Mouse (Mus musculus) kidney, postnatal 25 days (tissue): ENCODE measurements around the gene Hck.
A peak's percentile ranks its signal among the peaks of the same experiment; 100 is the strongest.

ENCODE experiments used
- DNase-seq, 2 experiments: peaks; one replicate each; pipeline ENCODE4 v3.0.0; 2021; ENCODE audit warnings: mixed read lengths in 2 of 2

Hck gene

DNA sequence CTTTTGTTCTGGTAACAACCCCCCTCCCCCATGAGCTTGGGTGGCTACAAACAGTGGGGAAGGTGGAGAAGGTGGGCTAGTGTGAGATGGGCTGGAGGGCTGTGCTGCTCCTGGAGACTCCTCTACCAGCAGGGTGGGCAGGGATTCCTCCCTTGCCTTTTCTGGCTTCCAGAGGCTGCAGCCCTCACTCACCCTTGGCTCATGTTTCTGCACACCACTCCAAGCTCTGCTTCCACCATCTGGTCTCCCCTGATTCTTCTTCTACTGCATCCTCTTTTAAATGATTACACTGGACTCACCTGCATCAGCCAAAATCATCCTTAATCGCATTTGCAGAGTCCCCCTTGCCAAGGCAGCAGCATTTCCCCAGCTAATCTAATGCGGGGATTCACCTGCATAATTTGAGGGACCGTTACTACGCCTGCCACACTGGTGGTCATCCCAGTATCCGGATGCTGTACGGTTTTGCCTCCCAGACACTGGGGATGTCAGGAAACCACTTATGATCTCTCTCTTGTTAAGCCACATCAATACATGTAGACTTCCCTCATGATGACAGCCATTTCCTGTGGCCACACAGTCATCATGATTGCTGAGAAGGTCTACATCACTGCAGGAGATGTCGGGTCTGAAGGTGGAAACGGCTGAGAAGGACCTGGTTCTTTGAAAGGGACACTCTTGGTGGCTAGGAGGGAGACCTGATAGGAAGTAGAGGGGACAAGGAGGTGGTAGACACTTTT is 43.8 kb downstream of the Hck start:
- DNase-seq, result no peak

- no peak for DNase-seq
These were observed 44.8 kb downstream of the Hck start for GRCm38 (mm10) chr2:153153033-153153450.

- no peak for DNase-seq
These were observed 49.0 kb downstream of the Hck start for GRCm38 (mm10) chr2:153157270-153157669.

- DNase-seq, result no peak
These were observed 51.9 kb downstream of the Hck start for GRCm38 (mm10) chr2:153160133-153160532.

GRCm38 (mm10) chr2:153160844-153161683 is 52.8 kb downstream of the Hck start, which contains the start of gene Tm9sf4:
Tm9sf4 (plus strand) TSS chr2:153161303.
- DNase-seq, result peak; percentile 93 to 96

- DNase-seq, result no peak
These were observed 53.4 kb downstream of the Hck start for GRCm38 (mm10) chr2:153161684-153162080.

- no peak for DNase-seq
These were observed 58.9 kb downstream of the Hck start for GRCm38 (mm10) chr2:153167136-153167535.

- peak in 1 of 2 experiments; percentile 50 for DNase-seq
These were observed 60.0 kb downstream of the Hck start for GRCm38 (mm10) chr2:153168134-153168820.

DNA sequence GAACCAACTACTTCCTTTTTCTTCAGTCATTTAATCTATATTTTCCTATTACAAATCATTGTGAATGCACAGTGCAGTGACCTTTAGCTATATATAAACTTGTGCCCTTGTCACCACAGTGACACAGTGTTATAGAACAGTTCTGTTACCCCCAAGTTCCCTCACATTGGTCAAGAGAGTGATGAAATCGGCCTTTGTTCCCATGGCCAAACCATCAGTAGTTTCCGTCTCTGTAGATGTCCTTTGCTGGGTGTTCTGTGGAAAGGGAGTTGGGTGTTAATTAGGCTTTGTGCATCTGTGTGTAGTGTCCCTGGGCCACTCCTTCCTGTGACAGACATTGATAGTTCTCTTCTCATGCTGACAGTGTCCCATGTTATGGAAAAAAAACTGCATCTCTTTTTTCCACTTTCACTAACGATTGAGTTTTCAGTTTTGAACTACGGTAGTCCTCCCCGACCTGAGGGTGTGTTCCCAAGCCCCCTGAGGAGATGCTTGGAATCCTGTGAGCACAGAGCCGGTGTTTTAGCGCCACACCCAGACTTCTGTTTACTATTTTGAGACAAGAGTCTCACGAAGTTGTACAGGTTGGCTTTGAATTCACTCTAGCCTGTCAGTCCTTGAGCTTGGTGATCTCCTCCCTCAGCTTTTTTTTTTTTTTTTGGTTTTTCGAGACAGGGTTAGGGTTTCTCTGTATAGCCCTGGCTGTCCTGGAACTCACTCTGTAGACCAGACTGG is 62.4 kb downstream of the Hck start:
- DNase-seq, result no peak

- no peak for DNase-seq
These were observed 63.7 kb downstream of the Hck start for GRCm38 (mm10) chr2:153171966-153172365.

DNA sequence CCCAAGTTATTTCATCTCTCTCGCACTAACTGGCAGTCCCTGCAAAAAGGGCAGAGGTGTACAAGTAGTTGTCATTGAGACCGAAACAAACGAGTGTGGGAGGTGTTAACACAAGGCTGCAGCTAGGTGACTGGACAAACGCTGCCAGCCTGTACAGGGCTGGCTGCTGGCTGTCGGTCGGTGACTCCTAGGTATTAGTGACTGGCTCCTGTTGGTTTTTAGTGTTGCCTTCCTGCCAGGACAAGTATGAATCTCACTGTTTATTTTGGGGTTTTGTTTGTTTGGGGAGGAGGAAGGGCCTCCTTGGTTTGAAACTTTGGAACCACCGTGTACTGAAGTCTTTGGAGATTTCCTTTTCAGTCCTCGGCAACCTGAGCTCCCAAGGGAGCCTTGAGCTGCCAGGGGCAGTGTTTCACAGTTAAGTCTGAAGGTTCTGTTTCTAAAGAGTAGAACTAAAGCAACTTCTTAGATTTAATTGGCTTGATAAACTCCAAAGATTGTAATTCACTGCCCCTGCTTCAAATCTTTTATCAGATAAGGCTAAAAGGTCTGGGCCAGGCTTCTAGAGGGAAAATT is 67.8 kb downstream of the Hck start:
- DNase-seq, result no peak

DNA sequence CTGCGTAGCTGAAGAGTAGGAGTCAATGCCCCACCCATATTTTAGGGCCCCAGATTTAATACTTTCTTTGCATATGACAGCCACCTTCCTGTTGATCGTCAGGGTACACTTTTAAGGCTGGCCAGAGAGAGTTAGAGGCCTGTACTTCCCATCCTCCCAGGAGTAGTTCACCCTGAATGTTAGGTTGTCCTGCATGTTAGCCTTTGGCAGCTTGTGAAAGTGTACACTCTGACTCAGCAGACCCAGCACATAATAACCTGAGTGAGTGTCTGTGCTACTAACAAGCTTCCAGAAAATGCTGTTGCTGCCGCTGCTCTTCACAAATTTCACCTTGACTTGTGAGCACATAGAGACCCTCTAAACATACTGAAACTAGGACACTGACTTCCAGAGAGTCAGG is 68.9 kb downstream of the Hck start:
- no peak for DNase-seq

- peak; percentile 43 to 61 for DNase-seq
These were observed 71.0 kb downstream of the Hck start for GRCm38 (mm10) chr2:153179126-153179860.

DNA sequence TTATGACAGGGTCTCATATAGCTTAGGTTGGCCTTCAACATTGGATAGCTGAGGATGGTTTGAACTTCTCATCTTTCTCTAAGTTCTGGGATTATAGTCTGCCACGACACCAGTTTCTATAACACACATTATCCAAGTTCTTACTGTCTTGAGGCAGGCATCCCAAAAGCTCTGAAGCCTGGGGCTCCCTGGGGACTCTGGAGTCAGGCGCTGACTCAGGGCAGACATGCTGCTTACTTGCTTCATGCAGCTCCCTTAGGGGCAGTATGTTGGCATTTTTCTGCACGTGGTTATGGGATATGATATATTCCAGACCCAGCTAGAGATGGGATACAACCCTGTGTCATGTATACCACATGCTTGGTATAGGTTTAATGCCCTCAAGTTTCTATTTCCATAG is 71.7 kb downstream of the Hck start:
- no peak for DNase-seq

DNA sequence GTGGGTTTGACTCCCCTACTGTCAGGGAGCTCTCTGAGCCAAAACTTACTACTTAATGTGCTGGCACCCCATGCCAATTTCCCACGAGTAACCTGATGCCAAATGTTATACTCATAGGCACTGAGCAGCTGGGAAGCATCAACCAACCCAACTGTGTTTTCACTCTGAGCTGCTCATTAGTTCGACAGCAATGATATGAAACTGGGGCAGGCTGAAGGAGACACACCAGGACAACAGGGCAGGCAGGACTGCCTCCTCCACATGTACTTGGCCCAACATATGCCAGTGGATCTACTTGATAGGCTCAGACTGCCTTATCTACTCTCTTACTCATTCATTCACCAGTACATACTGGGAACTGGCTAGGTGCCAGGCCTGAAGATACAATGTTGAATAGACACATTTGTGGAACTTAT is 77.9 kb downstream of the Hck start:
- peak in 1 of 2 experiments; percentile 22 for DNase-seq

DNA sequence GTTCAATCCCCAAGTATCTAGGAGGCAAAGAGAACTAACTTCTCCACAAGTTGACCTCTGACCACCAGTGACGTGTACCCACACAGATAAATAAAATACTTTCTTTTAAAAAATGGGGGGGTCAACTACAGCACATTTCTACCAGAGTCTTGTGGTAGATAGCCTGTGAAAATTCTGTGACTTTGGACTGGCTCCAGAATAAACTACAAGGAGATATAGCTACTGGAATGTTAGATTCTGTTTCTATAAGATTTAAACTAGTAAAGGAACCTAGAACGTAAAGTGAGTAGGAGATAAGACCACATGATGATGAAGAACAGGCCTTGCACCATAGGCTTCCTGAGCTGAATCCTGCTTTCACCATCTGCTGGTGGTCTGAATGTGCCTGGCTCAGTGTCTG is 79.6 kb downstream of the Hck start:
- no peak for DNase-seq

GRCm38 (mm10) chr2:153191242-153191641 is 83.0 kb downstream of the Hck start:
- no peak for DNase-seq

GRCm38 (mm10) chr2:153194255-153194654 is 86.0 kb downstream of the Hck start:
- no peak for DNase-seq

GRCm38 (mm10) chr2:153198485-153198884 is 90.2 kb downstream of the Hck start:
- DNase-seq, result no peak

GRCm38 (mm10) chr2:153199114-153199513 is 90.8 kb downstream of the Hck start:
- DNase-seq, result no peak
